Mouse (Mus musculus): ENCODE results near the gene Pltp. TPM values are rescaled to one million over a fixed set of nuclear protein-coding genes. Genes with fewer than 3 reads are reported as not detected.

Pltp gene
- polyA plus RNA-seq, 1 experiment from 2014 or later, result 10.8 TPM

DNA sequence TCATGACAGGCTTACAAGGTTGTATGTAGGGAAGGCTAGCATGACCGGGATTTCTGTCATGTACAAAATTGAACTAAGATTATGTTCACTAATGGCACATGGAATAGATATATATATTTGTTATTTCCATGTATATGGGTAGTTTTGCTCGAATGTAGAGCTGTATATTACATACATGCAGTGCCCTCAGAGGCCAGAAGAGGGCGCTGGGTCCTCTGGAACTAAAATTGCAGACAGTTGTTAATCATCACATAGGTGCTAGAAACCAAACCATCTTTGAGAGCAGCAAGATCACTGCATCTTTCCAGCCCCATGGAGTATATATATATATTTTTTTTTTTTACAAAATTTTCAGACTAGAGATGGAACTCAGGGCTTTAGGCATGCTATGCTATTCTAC is 11.7 kb downstream of the Pltp start:
- 44% methylated on average over 3 of the region's 3 CpGs for WGBS (ENCODE audit: insufficient replicate concordance)
- no peak overlapping the region for H3K4me2 ChIP-seq
- ATAC-seq (replicated peaks; ENCODE audit: insufficient number of reproducible peaks, low FRiP score, low TSS enrichment), result no peak
- no peaks in the 10 kb centered on the region for H3K36me3 ChIP-seq (ENCODE audit: control insufficient read depth, insufficient read depth, low read length)
- H3K27ac ChIP-seq (ENCODE audit: low read depth, low read length), result no peak overlapping the region
- peaks cover 3% of the 10 kb centered on the region; the same call in 1 of the 2 replicates for H3K27me3 ChIP-seq (ENCODE audit: control insufficient read depth, insufficient read depth, low read length)
- no peak overlapping the region for H3K9ac ChIP-seq (ENCODE audit: low read depth, low read length)
- H3K4me1 ChIP-seq (ENCODE audit: control insufficient read depth, insufficient read depth, low read length), result no peaks in the 10 kb centered on the region
- H3K4me3 ChIP-seq (ENCODE audit: low read depth, low read length), result no peak overlapping the region
- no peaks in the 10 kb centered on the region for H3K9me3 ChIP-seq (replicated peaks; ENCODE audit: control insufficient read depth, low read length)

- peaks cover 10% of the 10 kb centered on the region for H3K4me1 ChIP-seq (ENCODE audit: control insufficient read depth, insufficient read depth, low read length)
- no peak overlapping the region for H3K4me2 ChIP-seq
- H3K4me3 ChIP-seq (ENCODE audit: low read depth, low read length), result no peak overlapping the region
- H3K27ac ChIP-seq (ENCODE audit: low read depth, low read length), result no peak overlapping the region
- ATAC-seq (replicated peaks; ENCODE audit: insufficient number of reproducible peaks, low FRiP score, low TSS enrichment), result no peak
- H3K27me3 ChIP-seq (ENCODE audit: control insufficient read depth, insufficient read depth, low read length), result no peaks in the 10 kb centered on the region
- no peaks in the 10 kb centered on the region for H3K9me3 ChIP-seq (replicated peaks; ENCODE audit: control insufficient read depth, low read length)
- peaks cover 16% of the 10 kb centered on the region for H3K36me3 ChIP-seq (ENCODE audit: control insufficient read depth, insufficient read depth, low read length)
- 84% methylated on average over 4 of the region's 4 CpGs for WGBS (ENCODE audit: insufficient replicate concordance)
- H3K9ac ChIP-seq (ENCODE audit: low read depth, low read length), result no peak overlapping the region
Measured at GRCm38 (mm10) chr2:164835164-164835563, 22.3 kb downstream of the Pltp start.

- Histone ChIP-seq H3K9ac (ENCODE audit: low read depth, low read length) (peak overlapping the region; percentile 96), H3K9me3 (replicated peaks; ENCODE audit: control insufficient read depth, low read length) (no peaks in the 10 kb centered on the region), H3K27ac (ENCODE audit: low read depth, low read length) (no peak overlapping the region), H3K4me1 (ENCODE audit: control insufficient read depth, insufficient read depth, low read length) (peaks cover 10% of the 10 kb centered on the region), H3K36me3 (ENCODE audit: control insufficient read depth, insufficient read depth, low read length) (peaks cover 16% of the 10 kb centered on the region), H3K4me3 (ENCODE audit: low read depth, low read length) (peak overlapping the region; percentile 72), H3K4me2 (peak overlapping the region; percentile 98), H3K27me3 (ENCODE audit: control insufficient read depth, insufficient read depth, low read length) (no peaks in the 10 kb centered on the region)
- WGBS (ENCODE audit: insufficient replicate concordance), result 43% methylated on average over 8 of the region's 8 CpGs
- no peak for ATAC-seq (replicated peaks; ENCODE audit: insufficient number of reproducible peaks, low FRiP score, low TSS enrichment)
Measured at GRCm38 (mm10) chr2:164834531-164834930, 23.0 kb downstream of the Pltp start.

GRCm38 (mm10) chr2:164833314-164833959 is 24.1 kb downstream of the Pltp start, which contains the start of gene Neurl2:
Gene Neurl2, minus strand, starts transcription at chr2:164833456.
- Histone ChIP-seq H3K27ac (ENCODE audit: low read depth, low read length) (peak within 1 kb of the TSS; percentile 97), H3K4me3 (ENCODE audit: low read depth, low read length) (peak within 1 kb of the TSS; percentile 72), H3K4me2 (peak within 1 kb of the TSS; percentile 98), H3K9ac (ENCODE audit: low read depth, low read length) (peak within 1 kb of the TSS; percentile 96), H3K36me3 (ENCODE audit: control insufficient read depth, insufficient read depth, low read length) (peaks cover 10% of the 10 kb centered on the region), H3K4me1 (ENCODE audit: control insufficient read depth, insufficient read depth, low read length) (peaks cover 10% of the 10 kb centered on the region), H3K27me3 (ENCODE audit: control insufficient read depth, insufficient read depth, low read length) (no peaks in the 10 kb centered on the region), H3K9me3 (replicated peaks; ENCODE audit: control insufficient read depth, low read length) (no peaks in the 10 kb centered on the region)
- WGBS (ENCODE audit: insufficient replicate concordance), result under 1% methylated on average over 31 of the region's 31 CpGs
- ATAC-seq (replicated peaks; ENCODE audit: insufficient number of reproducible peaks, low FRiP score, low TSS enrichment), result peak; percentile 76

- ATAC-seq (replicated peaks; ENCODE audit: insufficient number of reproducible peaks, low FRiP score, low TSS enrichment), result peak; percentile 56
- Histone ChIP-seq H3K4me2 (peak within 1 kb of the TSS; percentile 98), H3K9ac (ENCODE audit: low read depth, low read length) (peak within 1 kb of the TSS; percentile 96), H3K4me3 (ENCODE audit: low read depth, low read length) (peak within 1 kb of the TSS; percentile 72), H3K27ac (ENCODE audit: low read depth, low read length) (peak within 1 kb of the TSS; percentile 97), H3K4me1 (ENCODE audit: control insufficient read depth, insufficient read depth, low read length) (peaks cover 10% of the 10 kb centered on the region), H3K36me3 (ENCODE audit: control insufficient read depth, insufficient read depth, low read length) (peaks cover 7% of the 10 kb centered on the region; the same call in 1 of the 2 replicates), H3K27me3 (ENCODE audit: control insufficient read depth, insufficient read depth, low read length) (no peaks in the 10 kb centered on the region), H3K9me3 (replicated peaks; ENCODE audit: control insufficient read depth, low read length) (no peaks in the 10 kb centered on the region)
- under 1% methylated on average over 35 of the region's 35 CpGs for WGBS (ENCODE audit: insufficient replicate concordance)
Measured at GRCm38 (mm10) chr2:164832748-164833301, 24.7 kb downstream of the Pltp start, which contains the start of gene Ctsa. Gene Ctsa, plus strand, starts transcription at chr2:164832873.

GRCm38 (mm10) chr2:164832032-164832747 is 25.3 kb downstream of the Pltp start:
- Histone ChIP-seq H3K4me3 (ENCODE audit: low read depth, low read length) (peak overlapping the region; percentile 72), H3K27ac (ENCODE audit: low read depth, low read length) (peak overlapping the region; percentile 97), H3K4me1 (ENCODE audit: control insufficient read depth, insufficient read depth, low read length) (peaks cover 10% of the 10 kb centered on the region), H3K9ac (ENCODE audit: low read depth, low read length) (peak overlapping the region; percentile 96), H3K36me3 (ENCODE audit: control insufficient read depth, insufficient read depth, low read length) (peaks cover 4% of the 10 kb centered on the region; the same call in 1 of the 2 replicates), H3K4me2 (peak overlapping the region; percentile 98), H3K27me3 (ENCODE audit: control insufficient read depth, insufficient read depth, low read length) (no peaks in the 10 kb centered on the region), H3K9me3 (replicated peaks; ENCODE audit: control insufficient read depth, low read length) (no peaks in the 10 kb centered on the region)
- 55% methylated on average over 16 of the region's 16 CpGs for WGBS (ENCODE audit: insufficient replicate concordance)
- ATAC-seq (replicated peaks; ENCODE audit: insufficient number of reproducible peaks, low FRiP score, low TSS enrichment), result no peak

- Histone ChIP-seq H3K9me3 (replicated peaks; ENCODE audit: control insufficient read depth, low read length) (no peaks in the 10 kb centered on the region), H3K27ac (ENCODE audit: low read depth, low read length) (no peak overlapping the region), H3K4me1 (ENCODE audit: control insufficient read depth, insufficient read depth, low read length) (peaks cover 10% of the 10 kb centered on the region), H3K36me3 (ENCODE audit: control insufficient read depth, insufficient read depth, low read length) (no peaks in the 10 kb centered on the region; the same call in 1 of the 2 replicates), H3K4me3 (ENCODE audit: low read depth, low read length) (no peak overlapping the region), H3K4me2 (no peak overlapping the region; the same call in 1 of the 2 replicates), H3K9ac (ENCODE audit: low read depth, low read length) (no peak overlapping the region), H3K27me3 (ENCODE audit: control insufficient read depth, insufficient read depth, low read length) (no peaks in the 10 kb centered on the region)
- WGBS (ENCODE audit: insufficient replicate concordance), result 84% methylated on average over 10 of the region's 10 CpGs
- no peak for ATAC-seq (replicated peaks; ENCODE audit: insufficient number of reproducible peaks, low FRiP score, low TSS enrichment)
Measured at GRCm38 (mm10) chr2:164831029-164831428, 26.5 kb downstream of the Pltp start.

GRCm38 (mm10) chr2:164829090-164829489 is 28.4 kb downstream of the Pltp start:
- WGBS (ENCODE audit: insufficient replicate concordance), result 98% methylated on average over 1 of the region's 1 CpGs
- H3K4me1 ChIP-seq (ENCODE audit: control insufficient read depth, insufficient read depth, low read length), result peaks cover 4% of the 10 kb centered on the region; the same call in 1 of the 2 replicates
- H3K4me3 ChIP-seq (ENCODE audit: low read depth, low read length), result no peak overlapping the region
- H3K9ac ChIP-seq (ENCODE audit: low read depth, low read length), result no peak overlapping the region
- no peak for ATAC-seq (replicated peaks; ENCODE audit: insufficient number of reproducible peaks, low FRiP score, low TSS enrichment)
- H3K27me3 ChIP-seq (ENCODE audit: control insufficient read depth, insufficient read depth, low read length), result no peaks in the 10 kb centered on the region
- no peak overlapping the region for H3K27ac ChIP-seq (ENCODE audit: low read depth, low read length)
- H3K4me2 ChIP-seq, result no peak overlapping the region
- H3K9me3 ChIP-seq (replicated peaks; ENCODE audit: control insufficient read depth, low read length), result no peaks in the 10 kb centered on the region
- peaks cover 9% of the 10 kb centered on the region for H3K36me3 ChIP-seq (ENCODE audit: control insufficient read depth, insufficient read depth, low read length)
